Mouse (Mus musculus) midbrain, embryonic 10.5 days (tissue): Measurements from ENCODE around the gene Cnfn. TPM values are rescaled to one million over a fixed set of nuclear protein-coding genes. Genes with fewer than 3 reads are reported as not detected.

Experiments
- DNase-seq: peaks from one replicate; pipeline ENCODE4 v3.0.0-alpha.2; 2017; ENCODE audit warnings: low spot score
- H3K27ac ChIP-seq: fragments of 300-500 bp; sonication (generic); replicated peaks from 2 replicates; pipeline ENCODE4 v1.5.1; 2016; ENCODE audit warnings: mild to moderate bottlenecking
- H3K27me3 ChIP-seq: fragments of 300-500 bp; sonication (generic); 2 replicates; pipeline ENCODE4 v1.6.1; 2016; ENCODE audit warnings: low read depth, mild to moderate bottlenecking; ENCODE audit not compliant: poor library complexity, severe bottlenecking
- H3K36me3 ChIP-seq: fragments of 300-500 bp; sonication (generic); 2 replicates; pipeline ENCODE4 v1.6.1; 2016; ENCODE audit warnings: mild to moderate bottlenecking, moderate library complexity
- H3K4me1 ChIP-seq: fragments of 300-500 bp; sonication (generic); 2 replicates; pipeline ENCODE4 v1.6.1; 2016
- H3K4me3 ChIP-seq: fragments of 300-500 bp; sonication (generic); 2 replicates; pipeline ENCODE4 v1.5.1; 2016; ENCODE audit warnings: mild to moderate bottlenecking, moderate library complexity
- H3K9me3 ChIP-seq: fragments of 300-500 bp; sonication (generic); replicated peaks from 2 replicates; pipeline ENCODE4 v1.6.1; 2016; ENCODE audit warnings: mild to moderate bottlenecking
- WGBS: fragments of 180-500 bp; shearing (Covaris S2); methylation state at CpG from one replicate; pipeline ENCODE4 v1.1.7; 2016; 5-methylcytosine and 5-hydroxymethylcytosine counted together
- polyA plus RNA-seq: library from polyadenylated mRNA; unstranded; fragments of >200 nt; fragmentation: Nextera tagmentation; extraction: Ambion mirVana; gene quantifications from 2 replicates; pipeline ENCODE4 v1.2.1, GENCODE M21; 2016

Gene Cnfn
- polyA plus RNA-seq, 1 experiment from 2014 or later: not detected

- H3K36me3 ChIP-seq: peaks cover 56% of the 10 kb centered on the region
- peaks cover 15% of the 10 kb centered on the region for H3K27me3 ChIP-seq
- H3K9me3 ChIP-seq: no peaks in the 10 kb centered on the region
- peaks cover 12% of the 10 kb centered on the region for H3K4me1 ChIP-seq
- H3K4me3 ChIP-seq: no peak overlapping the region
- DNase-seq: no peak
- H3K27ac ChIP-seq: no peak overlapping the region
- WGBS: 89% methylated on average over 12 of the region's 12 CpGs
Observed at GRCm38 (mm10) chr7:25385850-25386555, 16.5 kb upstream of the Cnfn start.

- Histone ChIP-seq H3K4me1 (peaks cover 12% of the 10 kb centered on the region), H3K27me3 (peaks cover 22% of the 10 kb centered on the region), H3K4me3 (no peak overlapping the region), H3K9me3 (no peaks in the 10 kb centered on the region), H3K27ac (no peak overlapping the region), H3K36me3 (peaks cover 56% of the 10 kb centered on the region)
- no peak for DNase-seq
- WGBS: 97% methylated on average over 12 of the region's 12 CpGs
Observed at GRCm38 (mm10) chr7:25385259-25385658, 15.7 kb upstream of the Cnfn start.

- DNase-seq: no peak
- WGBS: 89% methylated on average over 9 of the region's 9 CpGs
- Histone ChIP-seq H3K27me3 (peaks cover 25% of the 10 kb centered on the region), H3K36me3 (peaks cover 56% of the 10 kb centered on the region), H3K4me3 (no peak overlapping the region), H3K4me1 (peaks cover 12% of the 10 kb centered on the region), H3K27ac (no peak overlapping the region), H3K9me3 (no peaks in the 10 kb centered on the region)
Observed at GRCm38 (mm10) chr7:25384818-25385217, 15.3 kb upstream of the Cnfn start.

- H3K27ac ChIP-seq: no peak overlapping the region
- WGBS: 88% methylated on average over 13 of the region's 13 CpGs
- no peak overlapping the region for H3K4me3 ChIP-seq
- H3K27me3 ChIP-seq: peaks cover 25% of the 10 kb centered on the region
- no peaks in the 10 kb centered on the region for H3K9me3 ChIP-seq
- H3K36me3 ChIP-seq: peaks cover 56% of the 10 kb centered on the region
- peaks cover 15% of the 10 kb centered on the region for H3K4me1 ChIP-seq
- DNase-seq: no peak
Observed at GRCm38 (mm10) chr7:25384318-25384717, 14.8 kb upstream of the Cnfn start.

- H3K27ac ChIP-seq: no peak overlapping the region
- no peaks in the 10 kb centered on the region for H3K9me3 ChIP-seq
- peaks cover 18% of the 10 kb centered on the region for H3K4me1 ChIP-seq
- WGBS: 81% methylated on average over 4 of the region's 4 CpGs
- no peak for DNase-seq
- peaks cover 26% of the 10 kb centered on the region for H3K27me3 ChIP-seq
- peaks cover 56% of the 10 kb centered on the region for H3K36me3 ChIP-seq
- H3K4me3 ChIP-seq: no peak overlapping the region
Observed at GRCm38 (mm10) chr7:25383891-25384290, 14.4 kb upstream of the Cnfn start.

GRCm38 (mm10) chr7:25383385-25383784 lies 13.9 kb upstream of the Cnfn start:
- Histone ChIP-seq H3K27me3 (peaks cover 31% of the 10 kb centered on the region), H3K4me3 (no peak overlapping the region), H3K27ac (no peak overlapping the region), H3K9me3 (no peaks in the 10 kb centered on the region), H3K36me3 (peaks cover 51% of the 10 kb centered on the region), H3K4me1 (peaks cover 18% of the 10 kb centered on the region)
- DNase-seq: no peak
- WGBS: 92% methylated on average over 7 of the region's 7 CpGs

GRCm38 (mm10) chr7:25382541-25382940 lies 13.0 kb upstream of the Cnfn start:
- H3K27ac ChIP-seq: no peak overlapping the region
- H3K4me1 ChIP-seq: peaks cover 19% of the 10 kb centered on the region
- peaks cover 38% of the 10 kb centered on the region for H3K27me3 ChIP-seq
- no peaks in the 10 kb centered on the region for H3K9me3 ChIP-seq
- H3K36me3 ChIP-seq: peaks cover 43% of the 10 kb centered on the region
- DNase-seq: no peak
- H3K4me3 ChIP-seq: no peak overlapping the region

GRCm38 (mm10) chr7:25381284-25381680 lies 11.8 kb upstream of the Cnfn start:
- Histone ChIP-seq H3K27ac (no peak overlapping the region), H3K27me3 (peaks cover 47% of the 10 kb centered on the region), H3K4me3 (no peak overlapping the region), H3K4me1 (peaks cover 32% of the 10 kb centered on the region), H3K9me3 (no peaks in the 10 kb centered on the region), H3K36me3 (peaks cover 32% of the 10 kb centered on the region)
- WGBS: 38% methylated on average over 3 of the region's 3 CpGs
- DNase-seq: no peak

- H3K27ac ChIP-seq: peak overlapping the region; percentile 81; the same call in 1 of the 2 replicates
- H3K4me3 ChIP-seq: peak overlapping the region; percentile 63
Observed at GRCm38 (mm10) chr7:25380392-25381283, 11.1 kb upstream of the Cnfn start.

GRCm38 (mm10) chr7:25379551-25380351 lies 10.2 kb upstream of the Cnfn start:
- H3K4me1 ChIP-seq: peaks cover 34% of the 10 kb centered on the region
- H3K27ac ChIP-seq: peak overlapping the region; percentile 81
- H3K4me3 ChIP-seq: peak overlapping the region; percentile 63
- peaks cover 17% of the 10 kb centered on the region for H3K36me3 ChIP-seq
- no peaks in the 10 kb centered on the region for H3K9me3 ChIP-seq
- under 1% methylated on average over 42 of the region's 42 CpGs for WGBS
- peak; percentile 63 for DNase-seq
- peaks cover 52% of the 10 kb centered on the region for H3K27me3 ChIP-seq

More at GRCm38 (mm10) chr7:25380392-25381283, 11.1 kb upstream of the Cnfn start:
- Histone ChIP-seq H3K4me1 (peaks cover 34% of the 10 kb centered on the region), H3K36me3 (peaks cover 26% of the 10 kb centered on the region), H3K9me3 (no peaks in the 10 kb centered on the region), H3K27me3 (peaks cover 52% of the 10 kb centered on the region)
- WGBS: 58% methylated on average over 18 of the region's 18 CpGs
- no peak for DNase-seq

GRCm38 (mm10) chr7:25378181-25379100 lies 8.9 kb upstream of the Cnfn start:
- Histone ChIP-seq H3K27ac (no peak overlapping the region), H3K36me3 (peaks cover 9% of the 10 kb centered on the region; the same call in 1 of the 2 replicates), H3K27me3 (peaks cover 52% of the 10 kb centered on the region), H3K4me3 (peak overlapping the region; percentile 63; the same call in 1 of the 2 replicates), H3K9me3 (no peaks in the 10 kb centered on the region), H3K4me1 (peaks cover 34% of the 10 kb centered on the region)
- WGBS: 83% methylated on average over 13 of the region's 13 CpGs
- no peak for DNase-seq
